Mouse (Mus musculus) olfactory bulb, adult 2 months (tissue): ENCODE measurements around the gene Kif11.

Experiments
- CTCF ChIP-seq: fragments of 200-500 bp; IDR thresholded peaks from 2 replicates; pipeline ENCODE4 v1.5.1; 2012; ENCODE audit warnings: low read depth, mild to moderate bottlenecking, low read length, moderate library complexity; ENCODE audit not compliant: insufficient read depth
- POLR2A ChIP-seq: fragments of 200-500 bp; IDR thresholded peaks from 2 replicates; pipeline ENCODE4 v1.6.1; 2012; ENCODE audit warnings: mild to moderate bottlenecking, low read depth, low read length, moderate library complexity; ENCODE audit not compliant: insufficient read depth

GRCm38 (mm10) chr19:37374941-37375754 is 1.1 kb upstream of the Kif11 start:
- no peak for TF ChIP-seq CTCF
- no peak for TF ChIP-seq POLR2A
